Mouse (Mus musculus) midbrain, postnatal 0 days (tissue): ENCODE results near the gene March7. TPM values are rescaled to one million over a fixed set of nuclear protein-coding genes. Genes with fewer than 3 reads are reported as not detected.

Experiments used
- ATAC-seq: fragments of 200-750 bp; cut with Nextera tagmentation; 2 replicates; pipeline ENCODE4 v1.8.0; 2017; ENCODE audit warnings: moderate number of reproducible peaks, mild to moderate bottlenecking, moderate TSS enrichment, moderate library complexity; ENCODE audit not compliant: low FRiP score
- DNase-seq: peaks from one replicate; pipeline ENCODE4 v3.0.0-alpha.2; 2015; ENCODE audit warnings: low spot score
- H3K27ac ChIP-seq: fragments of 300-500 bp; sonication (generic); 2 replicates; pipeline ENCODE4 v1.5.1; 2014; ENCODE audit warnings: low read depth, mild to moderate bottlenecking, low read length, mixed read lengths
- H3K27me3 ChIP-seq: fragments of 300-500 bp; sonication (generic); 2 replicates; pipeline ENCODE4 v1.6.1; 2014; ENCODE audit warnings: low read length, control low read depth, mixed read lengths; ENCODE audit not compliant: insufficient read depth
- H3K36me3 ChIP-seq: fragments of 300-500 bp; sonication (generic); 2 replicates; pipeline ENCODE4 v1.6.1; 2014; ENCODE audit warnings: low read length, control low read depth, mixed read lengths; ENCODE audit not compliant: insufficient read depth
- H3K4me1 ChIP-seq: fragments of 300-500 bp; sonication (generic); 2 replicates; pipeline ENCODE4 v1.6.1; 2014; ENCODE audit warnings: mild to moderate bottlenecking, control low read depth, antibody characterized with exemption, low read length, mixed read lengths; ENCODE audit not compliant: insufficient read depth
- H3K4me2 ChIP-seq: fragments of 300-500 bp; sonication (generic); 2 replicates; pipeline ENCODE4 v1.6.1; 2014; ENCODE audit warnings: low read depth, mild to moderate bottlenecking, low read length, mixed read lengths; ENCODE audit not compliant: poor library complexity, severe bottlenecking
- H3K4me3 ChIP-seq: fragments of 300-500 bp; sonication (generic); 2 replicates; pipeline ENCODE4 v1.5.1; 2014; ENCODE audit warnings: low read depth, mild to moderate bottlenecking, low read length, moderate library complexity
- H3K9ac ChIP-seq: fragments of 300-500 bp; sonication (generic); replicated peaks from 2 replicates; pipeline ENCODE4 v1.6.1; 2014; ENCODE audit warnings: mild to moderate bottlenecking, low read length, moderate library complexity, mixed read lengths; ENCODE audit not compliant: poor library complexity, severe bottlenecking
- H3K9me3 ChIP-seq: fragments of 300-500 bp; sonication (generic); 2 replicates; pipeline ENCODE4 v1.6.1; 2016; ENCODE audit warnings: low read length, control low read depth
- CTCF ChIP-seq: IDR thresholded peaks from 2 replicates; pipeline ENCODE4 v1.5.1; 2016; ENCODE audit warnings: antibody characterized with exemption, mild to moderate bottlenecking
- WGBS: fragments of 180-500 bp; shearing (Covaris S2); extraction: QIAGEN DNeasy Blood & Tissue Kit; methylation state at CpG from one replicate; pipeline ENCODE4 v1.1.7; 2014; 5-methylcytosine and 5-hydroxymethylcytosine counted together
- polyA plus RNA-seq: library from polyadenylated mRNA; unstranded; fragments of >200 nt; fragmentation: Nextera tagmentation; extraction: Ambion mirVana; gene quantifications from 2 replicates; pipeline ENCODE4 v1.2.1, GENCODE M21; 2015
- total RNA-seq: library from RNA; depleted of rRNA; stranded (reverse); fragments of >200 nt; gene quantifications from 2 replicates; pipeline ENCODE4 v1.2.3, GENCODE M21; 2014

Gene March7
- total and polyA plus RNA-seq, 2 experiments from 2014 or later, result 67.1 to 76.2 TPM

- no peak for TF ChIP-seq CTCF
- Histone ChIP-seq H3K27ac (no peak overlapping the region), H3K4me3 (no peak overlapping the region), H3K9me3 (no peaks in the 10 kb centered on the region), H3K4me1 (no peaks in the 10 kb centered on the region), H3K4me2 (no peak overlapping the region), H3K36me3 (no peaks in the 10 kb centered on the region), H3K9ac (no peak overlapping the region), H3K27me3 (no peaks in the 10 kb centered on the region)
- ATAC-seq (no peak), DNase-seq (no peak)
- WGBS, result 92% methylated on average over 6 of the region's 6 CpGs
Measured at GRCm38 (mm10) chr2:60217620-60218019, 7.9 kb downstream of the March7 start.

- Histone ChIP-seq H3K4me1 (no peaks in the 10 kb centered on the region), H3K27me3 (no peaks in the 10 kb centered on the region), H3K4me3 (no peak overlapping the region), H3K9me3 (no peaks in the 10 kb centered on the region), H3K36me3 (no peaks in the 10 kb centered on the region), H3K9ac (no peak overlapping the region), H3K4me2 (no peak overlapping the region), H3K27ac (no peak overlapping the region)
- WGBS, result 49% methylated on average over 6 of the region's 6 CpGs
- ATAC-seq (no peak), DNase-seq (peak; percentile 10)
- TF ChIP-seq CTCF, result no peak
Measured at GRCm38 (mm10) chr2:60221236-60221635, 11.5 kb downstream of the March7 start.

GRCm38 (mm10) chr2:60221954-60222353, 12.3 kb downstream of the March7 start:
- 80% methylated on average over 2 of the region's 2 CpGs for WGBS
- H3K27me3 ChIP-seq, result no peaks in the 10 kb centered on the region
- H3K36me3 ChIP-seq, result no peaks in the 10 kb centered on the region
- no peak overlapping the region for H3K4me2 ChIP-seq
- DNase-seq, result no peak
- no peaks in the 10 kb centered on the region for H3K9me3 ChIP-seq
- TF ChIP-seq CTCF, result no peak
- ATAC-seq, result no peak
- H3K9ac ChIP-seq, result no peak overlapping the region
- no peaks in the 10 kb centered on the region for H3K4me1 ChIP-seq
- H3K4me3 ChIP-seq, result no peak overlapping the region
- H3K27ac ChIP-seq, result no peak overlapping the region

GRCm38 (mm10) chr2:60223489-60223888, 13.8 kb downstream of the March7 start:
- Histone ChIP-seq H3K4me1 (no peaks in the 10 kb centered on the region), H3K27me3 (no peaks in the 10 kb centered on the region), H3K9me3 (no peaks in the 10 kb centered on the region), H3K36me3 (no peaks in the 10 kb centered on the region), H3K4me2 (no peak overlapping the region), H3K4me3 (no peak overlapping the region), H3K9ac (no peak overlapping the region), H3K27ac (no peak overlapping the region)
- no peak for ATAC-seq
- WGBS, result 78% methylated on average over 1 of the region's 1 CpGs
- no peak for TF ChIP-seq CTCF
- no peak for DNase-seq

GRCm38 (mm10) chr2:60228470-60228869, 18.8 kb downstream of the March7 start:
- peaks cover 13% of the 10 kb centered on the region for H3K36me3 ChIP-seq
- H3K9me3 ChIP-seq, result no peaks in the 10 kb centered on the region
- no peak overlapping the region for H3K4me3 ChIP-seq
- no peak overlapping the region for H3K27ac ChIP-seq
- no peaks in the 10 kb centered on the region for H3K27me3 ChIP-seq
- H3K4me1 ChIP-seq, result no peaks in the 10 kb centered on the region
- ATAC-seq (no peak), DNase-seq (no peak)
- WGBS, result 78% methylated on average over 1 of the region's 1 CpGs
- H3K9ac ChIP-seq, result no peak overlapping the region
- H3K4me2 ChIP-seq, result no peak overlapping the region
- no peak for TF ChIP-seq CTCF

- Histone ChIP-seq H3K4me1 (no peaks in the 10 kb centered on the region), H3K27ac (no peak overlapping the region), H3K4me3 (no peak overlapping the region), H3K9ac (no peak overlapping the region), H3K4me2 (no peak overlapping the region), H3K27me3 (no peaks in the 10 kb centered on the region), H3K9me3 (no peaks in the 10 kb centered on the region), H3K36me3 (peaks cover 22% of the 10 kb centered on the region)
- ATAC-seq (no peak), DNase-seq (no peak)
- no peak for TF ChIP-seq CTCF
- WGBS, result 92% methylated on average over 2 of the region's 2 CpGs
Measured at GRCm38 (mm10) chr2:60230361-60230760, 20.7 kb downstream of the March7 start.
